Mouse (Mus musculus): ENCODE results near the gene Ccdc103.
A peak's percentile ranks its signal among the peaks of the same experiment; 100 is the strongest.

The Ccdc103 gene

DNA sequence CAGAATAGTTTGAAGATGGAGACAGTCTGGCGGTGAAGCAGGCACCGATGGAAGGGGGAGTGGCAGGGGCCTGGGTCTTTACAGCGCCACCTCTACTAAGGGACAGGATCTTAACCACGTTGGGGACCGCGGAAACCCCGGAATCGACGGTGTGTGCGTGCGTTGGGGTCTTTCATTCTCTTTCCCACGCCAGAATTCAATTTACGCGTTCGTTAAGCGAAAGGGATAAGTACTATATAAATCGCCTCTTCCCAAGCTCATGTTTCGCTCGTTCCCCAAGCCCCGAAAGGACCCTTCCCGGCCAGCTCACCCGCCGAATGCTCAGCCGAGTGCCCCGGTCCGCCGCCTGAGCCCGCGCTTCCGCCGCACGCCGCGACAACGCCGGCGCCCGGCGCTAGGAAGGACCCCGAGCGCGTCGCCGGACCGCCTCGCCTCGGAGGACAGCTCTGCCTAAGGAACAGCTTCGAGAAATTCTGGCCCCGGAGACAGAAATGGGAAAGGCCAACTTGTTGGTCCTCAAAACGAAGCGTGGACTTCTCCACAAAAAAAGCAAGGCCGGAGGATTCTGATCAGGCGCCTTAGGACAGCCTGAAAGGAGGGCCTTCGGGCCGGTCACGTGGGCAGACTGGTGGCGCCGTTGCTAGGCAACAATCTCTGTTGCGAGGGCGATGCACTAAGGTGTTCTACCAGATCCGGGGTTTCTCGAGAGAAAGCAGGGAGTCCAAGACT, at the start of gene Ccdc103, which contains the start of gene Eftud2:
TSS of gene Ccdc103 (plus strand) at position 620 of the 729 bp plus-strand sequence.
TSS of gene Eftud2 (minus strand) at position 401 of the 729 bp plus-strand sequence.
- peak; percentile 85; the same call in 1 of the 2 replicates for TF ChIP-seq GATA4 (IDR thresholded peaks at IDR 0.05; ENCODE audit: insufficient replicate concordance, low read length)

GRCm38 (mm10) chr11:102832700-102833297, 48.2 kb upstream of the Ccdc103 start:
- TF ChIP-seq GATA4 (IDR thresholded peaks at IDR 0.05; ENCODE audit: insufficient replicate concordance, low read length), result no peak

DNA sequence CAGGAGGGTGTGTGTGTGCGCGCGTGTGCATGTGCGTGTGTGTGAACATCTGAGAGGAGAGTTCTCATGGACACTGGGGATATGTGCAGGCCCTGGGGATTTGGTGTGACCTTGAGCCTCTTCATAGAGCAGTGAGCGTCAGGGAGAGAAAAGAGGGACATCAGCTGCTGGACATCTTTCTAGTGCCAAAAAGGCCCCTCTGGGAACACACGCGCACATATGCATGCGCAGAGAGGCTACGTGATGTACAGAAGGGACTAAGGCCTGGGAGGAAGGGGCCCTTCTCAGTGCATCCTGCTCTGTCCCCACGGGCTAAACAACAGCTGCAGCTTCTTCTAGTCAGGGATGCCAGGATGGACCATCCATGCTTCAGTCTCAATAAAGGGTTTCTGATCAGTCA, 46.8 kb upstream of the Ccdc103 start:
- TF ChIP-seq GATA4 (IDR thresholded peaks at IDR 0.05; ENCODE audit: insufficient replicate concordance, low read length), result no peak

DNA sequence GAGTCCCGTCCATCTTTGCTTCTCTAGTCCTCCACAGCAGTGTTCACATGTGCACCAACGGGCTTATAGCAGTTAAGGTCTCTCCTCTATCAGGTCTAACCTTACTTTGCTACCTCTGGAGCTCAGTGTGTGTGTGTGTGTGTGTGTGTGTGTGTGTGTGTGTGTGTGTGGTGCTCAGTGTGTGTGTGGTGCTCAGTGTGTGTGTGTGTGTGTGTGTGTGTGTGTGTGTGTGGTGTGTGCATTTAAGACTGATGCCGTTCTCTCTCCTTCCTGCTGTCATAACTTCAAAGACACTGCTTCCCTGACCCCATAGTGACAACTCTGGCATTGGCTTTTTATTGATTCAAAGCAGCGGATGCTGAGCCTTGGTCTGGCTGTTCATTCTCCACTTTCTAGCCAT, 45.5 kb upstream of the Ccdc103 start, which contains the start of gene Higd1b:
TSS of gene Higd1b (plus strand) at position 301 of the 400 bp plus-strand sequence.
- no peak for TF ChIP-seq GATA4 (IDR thresholded peaks at IDR 0.05; ENCODE audit: insufficient replicate concordance, low read length)

DNA sequence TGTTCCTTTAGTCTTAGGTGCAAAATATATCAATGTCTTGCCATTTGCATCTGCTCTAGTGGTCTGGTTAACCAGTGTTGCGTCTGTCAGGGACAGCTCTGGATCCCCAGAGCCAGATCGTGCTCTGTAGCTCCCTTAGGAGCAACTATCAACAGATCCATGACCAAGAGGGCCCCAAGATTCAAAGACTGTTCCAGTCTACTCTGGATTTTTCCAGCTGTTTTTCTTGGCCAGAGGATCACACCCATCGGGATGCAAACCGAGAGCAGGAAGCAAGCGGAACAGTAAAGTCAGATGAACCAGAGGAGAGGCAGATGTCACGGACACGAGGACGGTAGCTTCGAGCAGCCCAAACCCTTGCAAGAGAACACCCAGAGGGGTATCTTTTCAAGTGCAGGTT, 44.9 kb upstream of the Ccdc103 start:
- no peak for TF ChIP-seq GATA4 (IDR thresholded peaks at IDR 0.05; ENCODE audit: insufficient replicate concordance, low read length)

DNA sequence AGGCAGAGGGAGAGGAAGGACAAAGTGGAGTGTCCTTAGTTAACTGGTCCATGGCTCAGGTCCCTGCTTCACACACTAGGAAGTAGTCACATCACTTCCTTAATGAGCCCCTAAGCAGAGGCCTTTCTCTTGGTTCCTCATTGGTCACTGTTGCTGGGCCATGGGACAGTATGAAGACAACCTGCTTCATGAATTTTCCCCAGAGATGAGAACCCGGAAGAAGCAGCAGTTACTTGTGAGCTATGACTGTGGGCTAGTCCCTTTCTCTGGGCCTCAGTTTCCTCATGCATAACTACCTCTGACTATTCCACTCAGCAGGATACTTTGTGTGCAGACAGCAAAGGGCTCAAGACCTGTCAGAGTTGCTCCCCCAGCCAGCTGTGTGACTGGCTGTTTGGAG, 43.6 kb upstream of the Ccdc103 start:
- no peak for TF ChIP-seq GATA4 (IDR thresholded peaks at IDR 0.05; ENCODE audit: insufficient replicate concordance, low read length)

DNA sequence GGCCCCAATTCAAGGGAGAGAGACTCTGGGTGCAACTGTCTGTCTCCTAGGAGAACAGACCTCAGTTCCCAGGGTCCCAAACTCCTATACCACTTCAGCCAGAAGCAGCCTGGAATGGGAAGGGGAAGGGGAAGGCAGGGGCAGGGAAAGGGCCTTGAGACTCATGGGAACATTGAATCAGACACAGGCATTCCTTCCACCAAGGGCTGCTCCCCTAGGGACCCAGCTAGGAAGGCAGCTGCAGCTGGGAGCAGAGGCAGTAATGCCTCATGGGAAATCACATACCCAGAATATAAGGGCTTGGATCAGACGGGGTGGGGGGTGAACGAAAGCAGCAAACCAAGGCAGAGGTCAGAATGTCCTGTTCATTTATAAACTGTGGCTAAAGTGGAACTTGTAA, 42.9 kb upstream of the Ccdc103 start:
- no peak for TF ChIP-seq GATA4 (IDR thresholded peaks at IDR 0.05; ENCODE audit: insufficient replicate concordance, low read length)

GRCm38 (mm10) chr11:102838616-102839150, 42.3 kb upstream of the Ccdc103 start:
- no peak for TF ChIP-seq GATA4 (IDR thresholded peaks at IDR 0.05; ENCODE audit: insufficient replicate concordance, low read length)

DNA sequence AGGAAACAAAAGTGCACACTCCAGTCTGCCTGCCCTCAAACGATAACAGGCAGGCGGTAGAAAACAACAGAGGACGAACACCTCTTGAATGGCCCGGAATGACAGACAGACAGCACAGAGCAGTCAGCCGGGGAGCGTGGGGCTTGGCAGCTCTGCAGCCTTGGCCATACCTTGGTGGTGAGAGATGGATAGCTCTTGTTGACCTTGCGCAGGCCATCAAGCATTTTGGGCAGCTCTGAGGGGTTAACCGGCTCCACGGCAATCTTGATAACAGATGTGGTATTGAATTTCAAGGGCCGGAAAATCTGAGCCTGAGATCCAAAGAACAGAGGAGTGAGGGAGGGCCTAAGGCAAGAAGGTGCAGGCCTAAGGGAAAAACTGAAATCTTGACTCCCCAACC, 35.1 kb upstream of the Ccdc103 start:
- TF ChIP-seq GATA4 (IDR thresholded peaks at IDR 0.05; ENCODE audit: insufficient replicate concordance, low read length), result no peak

DNA sequence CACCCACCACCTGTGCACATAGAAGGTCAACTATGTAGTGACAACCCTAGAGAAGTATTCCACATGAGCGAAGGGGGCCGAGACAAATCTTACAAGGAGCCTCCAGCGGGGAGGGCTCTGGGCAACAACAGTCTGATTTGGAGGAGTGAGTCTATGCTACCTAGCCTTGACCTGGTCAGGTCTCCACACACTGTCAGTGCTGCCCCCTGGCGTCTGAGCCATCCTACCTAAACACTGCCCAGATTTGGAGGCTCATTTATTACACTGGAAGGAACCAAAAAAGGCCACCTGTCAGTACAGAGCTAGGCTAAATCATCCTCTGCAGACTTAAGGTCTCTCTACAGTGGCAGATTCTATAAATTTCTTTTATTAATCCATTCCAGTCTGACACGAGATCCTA, 29.1 kb upstream of the Ccdc103 start:
- TF ChIP-seq GATA4 (IDR thresholded peaks at IDR 0.05; ENCODE audit: insufficient replicate concordance, low read length), result no peak

GRCm38 (mm10) chr11:102853760-102854159, 27.2 kb upstream of the Ccdc103 start:
- TF ChIP-seq GATA4 (IDR thresholded peaks at IDR 0.05; ENCODE audit: insufficient replicate concordance, low read length), result no peak

- no peak for TF ChIP-seq GATA4 (IDR thresholded peaks at IDR 0.05; ENCODE audit: insufficient replicate concordance, low read length)
Observed at GRCm38 (mm10) chr11:102855941-102856340, 25.1 kb upstream of the Ccdc103 start.

DNA sequence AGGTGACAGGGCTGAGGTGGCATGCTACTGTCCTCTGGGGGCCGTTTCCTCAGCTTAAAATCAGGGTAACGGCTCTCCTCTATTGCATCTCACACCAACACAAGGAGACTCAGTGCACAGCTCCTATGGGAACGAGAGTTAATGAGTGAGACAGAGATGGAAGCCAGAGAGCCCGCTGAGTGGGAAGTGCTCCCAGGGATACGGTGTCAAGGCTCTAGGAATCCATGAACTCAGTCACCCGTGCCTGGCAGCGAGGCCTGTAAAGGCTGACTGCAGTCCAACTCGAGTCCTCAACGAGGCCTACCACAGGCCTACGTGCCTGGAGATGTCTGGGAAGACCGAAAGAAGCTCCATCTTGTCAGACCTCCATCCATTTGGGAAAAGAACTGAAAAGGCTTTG, 22.1 kb upstream of the Ccdc103 start:
- no peak for TF ChIP-seq GATA4 (IDR thresholded peaks at IDR 0.05; ENCODE audit: insufficient replicate concordance, low read length)

DNA sequence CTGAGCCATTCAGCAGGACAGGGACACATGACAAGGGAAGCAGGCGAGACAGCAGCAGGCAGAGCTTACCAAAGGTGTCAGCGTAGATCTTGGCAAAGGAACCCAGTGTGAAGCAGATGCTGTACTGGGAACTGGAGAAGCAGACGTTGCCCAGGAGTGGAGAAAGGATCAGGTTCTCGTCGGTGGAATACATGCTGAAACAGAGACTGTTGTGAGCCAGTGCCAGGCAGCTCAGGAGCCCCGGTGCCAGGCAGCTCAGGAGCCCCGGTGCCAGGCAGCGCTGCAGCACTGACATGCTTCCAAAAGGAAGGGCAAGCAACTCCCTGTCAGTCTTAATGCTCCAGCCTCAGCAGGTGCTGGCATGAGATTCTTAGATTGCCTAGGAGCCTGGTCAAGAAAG, 21.1 kb upstream of the Ccdc103 start:
- TF ChIP-seq GATA4 (IDR thresholded peaks at IDR 0.05; ENCODE audit: insufficient replicate concordance, low read length), result no peak

DNA sequence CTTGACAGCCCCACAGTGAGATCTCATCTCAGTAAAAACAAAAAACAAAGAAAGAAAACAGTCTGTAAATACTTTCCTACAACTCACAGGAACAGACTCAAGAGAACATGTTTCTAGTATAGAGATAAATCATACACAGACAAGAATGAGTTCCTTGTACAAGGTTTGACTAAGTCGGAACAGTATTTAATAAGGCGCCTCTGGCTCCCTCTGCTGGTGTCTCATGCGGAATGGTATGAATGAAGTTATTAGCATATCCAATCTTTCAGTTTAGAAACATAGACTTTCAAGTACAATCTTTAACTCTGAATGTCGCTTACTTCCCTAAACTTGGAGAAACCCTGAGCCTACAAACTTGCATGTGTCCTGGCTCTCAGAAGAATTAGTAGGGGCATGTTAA, 16.7 kb upstream of the Ccdc103 start:
- TF ChIP-seq GATA4 (IDR thresholded peaks at IDR 0.05; ENCODE audit: insufficient replicate concordance, low read length), result no peak

DNA sequence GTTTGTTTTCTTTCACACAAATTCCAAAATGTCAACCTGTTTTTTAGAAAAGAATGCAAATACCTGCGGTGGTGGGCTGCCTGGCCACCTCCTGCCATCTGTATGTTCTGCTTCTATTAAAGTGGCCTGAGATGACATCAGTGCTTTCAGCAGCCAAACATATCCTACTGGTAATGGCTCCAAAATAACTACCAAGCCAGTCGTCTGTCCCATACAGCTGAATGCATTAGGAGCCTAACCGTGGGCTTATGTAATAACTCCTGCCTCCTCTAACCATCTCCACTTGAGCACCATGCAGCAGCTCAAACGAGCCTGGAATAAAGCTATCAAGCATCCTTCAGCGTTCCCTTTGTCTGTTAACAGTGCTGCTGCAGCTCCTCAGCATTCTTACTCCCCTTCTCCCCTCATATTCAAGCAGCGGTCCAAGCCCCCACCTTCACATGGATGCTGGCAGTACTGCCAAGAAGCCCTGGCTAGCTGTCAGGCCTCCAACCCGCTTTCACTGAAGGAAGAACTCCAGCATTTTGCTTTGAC, 6.1 kb upstream of the Ccdc103 start:
- no peak for TF ChIP-seq GATA4 (IDR thresholded peaks at IDR 0.05; ENCODE audit: insufficient replicate concordance, low read length)
